In the genomic region with DNA sequence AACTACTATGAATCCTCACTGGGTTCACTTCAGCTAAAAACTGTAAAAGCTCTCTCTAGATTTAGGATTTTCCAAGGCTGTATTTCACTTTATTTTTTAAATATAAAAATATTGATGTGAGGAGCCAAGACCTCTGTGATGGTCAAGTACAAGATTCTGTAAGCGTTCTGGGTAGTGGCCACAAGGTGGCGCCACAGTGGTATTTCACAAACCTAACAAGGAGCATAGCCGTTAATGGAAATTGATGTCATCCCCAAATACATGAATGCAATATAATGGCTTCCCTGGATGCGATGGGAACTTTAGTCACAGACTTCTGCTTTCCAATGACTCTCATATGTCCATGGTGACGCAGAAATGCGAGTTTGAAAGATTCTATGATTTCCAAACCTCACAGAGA, we compare ENCODE assay signal across 8 mouse cellular contexts.
A peak's percentile ranks its signal among the peaks of the same experiment; 100 is the strongest.
DNase-seq lines count a peak whose midpoint lies in the region; ATAC-seq and TF ChIP-seq lines count a peak whose summit lies in the region.
"Had no signal": no experiment of that assay in that cellular context is flagged by ENCODE, and none has a peak within 500 bp of the region (broad histone marks: within the 10 kb centered on the region; RNA-seq: fewer than 3 reads in every experiment).

No protein-coding gene starts in this region.

- H3K4me3 ChIP-seq in liver, embryonic 11.5 days (ENCODE audit: low read depth, low read length), result no peak overlapping the region
- no peak overlapping the region for H3K4me3 ChIP-seq in G1E (ENCODE audit: low read depth, low read length)
- no peak overlapping the region for H3K4me3 ChIP-seq in bone marrow, adult 2 months (replicated peaks; ENCODE audit: control insufficient read depth, low read depth, low read length)
- no peak overlapping the region for H3K4me3 ChIP-seq in liver, embryonic 14.5 days (ENCODE audit: insufficient read depth in 1 of 2, low read depth in 2 of 2, low read length in 2 of 2)
- H3K4me3 ChIP-seq: midbrain, embryonic 12.5 days had no signal

- H3K4me2 ChIP-seq in liver, embryonic 11.5 days, result no peak overlapping the region
- no peak overlapping the region for H3K4me2 ChIP-seq in liver, embryonic 14.5 days (ENCODE audit: low read depth)
- H3K4me2 ChIP-seq: midbrain, embryonic 12.5 days had no signal

- H3K4me1 ChIP-seq in liver, embryonic 11.5 days (replicated peaks; ENCODE audit: control insufficient read depth, insufficient read depth, low read length), result peaks cover 10% of the 10 kb centered on the region
- no peaks in the 10 kb centered on the region for H3K4me1 ChIP-seq in G1E (ENCODE audit: insufficient read depth, low read depth, low read length)
- H3K4me1 ChIP-seq in bone marrow, adult 2 months (ENCODE audit: control insufficient read depth, insufficient read depth, low read length), result peaks cover 3% of the 10 kb centered on the region
- H3K4me1 ChIP-seq in liver, embryonic 14.5 days (replicated peaks; ENCODE audit: control insufficient read depth in 2 of 2, insufficient read depth in 2 of 2, low read length in 1 of 2), result peaks cover 0 to 5% of the 10 kb centered on the region in 2 experiments; a peak in 2 of 4 replicates

- H3K9ac ChIP-seq in liver, embryonic 11.5 days (ENCODE audit: low read depth, low read length), result no peak overlapping the region
- no peak overlapping the region for H3K9ac ChIP-seq in liver, embryonic 14.5 days (replicated peaks)
- H3K9ac ChIP-seq: midbrain, embryonic 12.5 days had no signal

- ATAC-seq in liver, embryonic 11.5 days (replicated peaks; ENCODE audit: low FRiP score), result no peak
- no peak for ATAC-seq in G1E (ENCODE audit: extremely low read depth, insufficient number of reproducible peaks, low FRiP score, poor library complexity, severe bottlenecking)
- ATAC-seq in granulocyte monocyte progenitor cell, adult 5-6 weeks (replicated peaks; ENCODE audit: poor library complexity, severe bottlenecking), result peak; percentile 36
- ATAC-seq in liver, embryonic 14.5 days (ENCODE audit: insufficient read depth), result no peak

- H3K36me3 ChIP-seq in liver, embryonic 11.5 days (ENCODE audit: control insufficient read depth, insufficient read depth, low read length), result no peaks in the 10 kb centered on the region
- H3K36me3 ChIP-seq in G1E (replicated peaks), result no peaks in the 10 kb centered on the region
- no peaks in the 10 kb centered on the region for H3K36me3 ChIP-seq in liver, embryonic 14.5 days (replicated peaks; ENCODE audit: control insufficient read depth, insufficient read depth, low read depth)
- H3K36me3 ChIP-seq: midbrain, embryonic 12.5 days had no signal

- no peak overlapping the region for H3K27ac ChIP-seq in liver, embryonic 11.5 days (ENCODE audit: low read depth, low read length)
- H3K27ac ChIP-seq in bone marrow, adult 2 months (ENCODE audit: control insufficient read depth, insufficient read depth, low read depth, low read length, poor library complexity), result no peak overlapping the region
- H3K27ac ChIP-seq in liver, embryonic 14.5 days, result no peak overlapping the region
- H3K27ac ChIP-seq: midbrain, embryonic 12.5 days had no signal

- TF ChIP-seq EP300 in liver, embryonic 14.5 days (IDR thresholded peaks at IDR 0.05; ENCODE audit: low read depth), result no peak

- TF ChIP-seq POLR2A in bone marrow, adult 2 months (IDR thresholded peaks at IDR 0.05; ENCODE audit: borderline replicate concordance, control insufficient read depth, low read depth, low read length), result no peak

- no peaks in the 10 kb centered on the region for H3K9me3 ChIP-seq in liver, embryonic 11.5 days (ENCODE audit: control insufficient read depth, low read length)
- H3K9me3 ChIP-seq in G1E (replicated peaks), result no peaks in the 10 kb centered on the region
- no peaks in the 10 kb centered on the region for H3K9me3 ChIP-seq in liver, embryonic 14.5 days (ENCODE audit: control insufficient read depth, low read length)
- H3K9me3 ChIP-seq: midbrain, embryonic 12.5 days had no signal

- 0 out of 2 replicates have a peak, but pooled peaks have one; percentile 25 for TF ChIP-seq CTCF in G1E (IDR thresholded peaks at IDR 0.05; ENCODE audit: low read depth, low read length)
- TF ChIP-seq CTCF in bone marrow, adult 2 months (IDR thresholded peaks at IDR 0.05; ENCODE audit: control insufficient read depth, insufficient read depth, low read length), result peak; percentile 60
- TF ChIP-seq CTCF in liver, embryonic 14.5 days (IDR thresholded peaks at IDR 0.05; ENCODE audit: low read depth), result peak; percentile 82

- WGBS in liver, embryonic 11.5 days, result 35% methylated on average over 6 of the region's 6 CpGs
- WGBS in bone marrow, adult 2 months, result 35% methylated on average over 6 of the region's 6 CpGs
- 32% methylated on average over 6 of the region's 6 CpGs for WGBS in liver, embryonic 14.5 days (ENCODE audit: insufficient replicate concordance)

- DNase-seq in liver (peak; percentile 81), G1E (ENCODE audit: low spot score) (peak; percentile 7)
- DNase-seq in liver, embryonic 11.5 days (ENCODE audit: low spot score), result no peak
- DNase-seq in liver, embryonic 14.5 days (ENCODE audit: low read depth in 3 of 3, low spot score in 3 of 3), result peak; percentile 57 to 60 (median 60)
- peak; percentile 48 to 72 for DNase-seq in spleen, postnatal 36 days (ENCODE audit: low spot score in 2 of 2)

- no peaks in the 10 kb centered on the region for H3K27me3 ChIP-seq in liver, embryonic 11.5 days (replicated peaks; ENCODE audit: control insufficient read depth, insufficient read depth, low read length)
- H3K27me3 ChIP-seq in G1E (ENCODE audit: insufficient read depth, low read length), result no peaks in the 10 kb centered on the region; the same call in 1 of the 2 replicates
- no peaks in the 10 kb centered on the region for H3K27me3 ChIP-seq in liver, embryonic 14.5 days (ENCODE audit: control insufficient read depth, insufficient read depth, low read length)

Comparison
In these comparisons a context has a peak if more than half of its experiments do, and no peak if none do; other contexts are left out.
1. CTCF ChIP-seq: peak in every context shown above with its lines; median percentile 82 in liver, embryonic 14.5 days; 60 in bone marrow, adult 2 months; 25 in G1E.